Mouse (Mus musculus): Measurements from ENCODE around the gene Themis3. TPM values are rescaled to one million over a fixed set of nuclear protein-coding genes. Genes with fewer than 3 reads are reported as not detected.
A peak's percentile ranks its signal among the peaks of the same experiment; 100 is the strongest.

The Themis3 gene
- polyA plus RNA-seq, 1 experiment from 2014 or later: not detected

- H3K4me2 ChIP-seq: peak within 1 kb of the TSS; percentile 73
- 10% methylated on average over 59 of the region's 71 CpGs for WGBS
- ATAC-seq (replicated peaks; ENCODE audit: low FRiP score): peak; percentile 92
- H3K9ac ChIP-seq (ENCODE audit: low read depth, low read length): peak within 1 kb of the TSS; percentile 93
- H3K36me3 ChIP-seq (ENCODE audit: control insufficient read depth, insufficient read depth, low read length): no peaks in the 10 kb centered on the region
- peak; percentile 86 for DNase-seq (ENCODE audit: low spot score)
- peak within 1 kb of the TSS; percentile 92 for H3K4me3 ChIP-seq (ENCODE audit: low read depth, low read length)
- no peaks in the 10 kb centered on the region for H3K27me3 ChIP-seq (replicated peaks; ENCODE audit: control insufficient read depth, insufficient read depth, low read length)
- peak within 1 kb of the TSS; percentile 22; the same call in 1 of the 2 replicates for H3K27ac ChIP-seq (ENCODE audit: low read depth, low read length)
- no peaks in the 10 kb centered on the region for H3K9me3 ChIP-seq (ENCODE audit: control insufficient read depth, low read length)
- no peaks in the 10 kb centered on the region; the same call in 1 of the 2 replicates for H3K4me1 ChIP-seq (replicated peaks; ENCODE audit: control insufficient read depth, insufficient read depth, low read length)
These were observed 74.6 kb downstream of the Themis3 start, which contains the start of gene Rab12 for GRCm38 (mm10) chr17:66519554-66520553. Gene Rab12, minus strand, starts transcription at chr17:66519729.

DNA sequence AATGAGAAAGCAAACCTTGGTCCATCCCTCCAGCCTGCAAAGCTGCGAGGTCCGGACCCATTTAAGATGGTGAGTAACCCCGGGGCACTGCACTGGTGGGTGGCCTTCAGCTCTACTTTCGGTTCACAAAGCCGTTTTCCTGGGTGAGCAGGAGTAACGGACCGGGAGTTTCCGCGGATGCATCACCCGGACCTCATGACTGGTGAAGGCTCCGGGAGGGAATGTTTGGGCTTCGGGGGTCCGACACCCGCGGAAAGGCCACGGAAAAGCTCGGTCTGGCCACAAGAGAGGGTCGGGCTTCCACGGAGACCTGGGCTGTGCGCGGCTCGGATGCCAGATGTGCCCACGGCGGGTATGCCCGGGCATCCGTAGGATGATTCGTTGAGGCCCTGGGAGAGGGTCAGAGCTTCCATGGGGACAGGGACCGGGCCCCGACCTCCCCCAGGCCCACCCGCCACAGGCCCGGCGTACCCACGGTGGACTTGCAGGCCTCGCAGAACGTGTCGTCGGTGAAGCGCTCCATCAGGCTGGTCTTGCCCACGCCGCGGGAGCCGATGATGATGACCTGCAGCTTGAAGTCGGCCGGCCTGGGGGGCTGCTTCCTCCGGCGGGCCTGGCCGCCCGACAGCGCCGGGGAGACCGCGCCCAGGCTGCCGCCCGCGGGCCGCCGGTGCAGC, 75.4 kb downstream of the Themis3 start:
- peak; percentile 54 for ATAC-seq (replicated peaks; ENCODE audit: low FRiP score)
- Histone ChIP-seq H3K27me3 (replicated peaks; ENCODE audit: control insufficient read depth, insufficient read depth, low read length) (no peaks in the 10 kb centered on the region), H3K27ac (ENCODE audit: low read depth, low read length) (peak overlapping the region; percentile 22; the same call in 1 of the 2 replicates)

DNA sequence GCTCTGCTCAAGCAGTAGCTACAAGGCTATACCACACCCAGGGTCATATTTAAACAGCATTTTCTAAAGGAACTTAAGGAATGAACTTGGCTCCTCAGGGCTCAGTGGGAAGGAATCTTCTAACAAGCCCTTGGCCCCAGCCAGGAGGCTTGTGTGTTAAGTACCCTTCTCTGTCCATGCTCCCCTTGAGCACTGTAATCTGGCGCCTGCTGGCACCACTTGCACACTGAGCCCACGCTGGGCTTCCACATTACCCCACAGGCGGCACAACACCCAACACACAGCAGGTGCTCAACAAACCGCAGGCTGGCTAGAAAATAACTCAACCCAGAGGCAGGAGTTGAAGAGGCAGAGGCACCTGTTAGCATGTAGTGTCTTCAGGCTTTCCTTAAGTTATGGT, 77.5 kb downstream of the Themis3 start:
- Histone ChIP-seq H3K4me1 (replicated peaks; ENCODE audit: control insufficient read depth, insufficient read depth, low read length) (no peaks in the 10 kb centered on the region; the same call in 1 of the 2 replicates), H3K4me2 (no peak overlapping the region), H3K4me3 (ENCODE audit: low read depth, low read length) (no peak overlapping the region), H3K9ac (ENCODE audit: low read depth, low read length) (no peak overlapping the region), H3K27me3 (replicated peaks; ENCODE audit: control insufficient read depth, insufficient read depth, low read length) (no peaks in the 10 kb centered on the region), H3K36me3 (ENCODE audit: control insufficient read depth, insufficient read depth, low read length) (no peaks in the 10 kb centered on the region), H3K9me3 (ENCODE audit: control insufficient read depth, low read length) (no peaks in the 10 kb centered on the region), H3K27ac (ENCODE audit: low read depth, low read length) (no peak overlapping the region)
- DNase-seq (ENCODE audit: low spot score) (no peak), ATAC-seq (replicated peaks; ENCODE audit: low FRiP score) (no peak)
- 89% methylated on average over 4 of the region's 4 CpGs for WGBS

More for the DNA sequence above, 75.4 kb downstream of the Themis3 start:
- Histone ChIP-seq H3K4me1 (replicated peaks; ENCODE audit: control insufficient read depth, insufficient read depth, low read length) (no peaks in the 10 kb centered on the region; the same call in 1 of the 2 replicates), H3K9me3 (ENCODE audit: control insufficient read depth, low read length) (no peaks in the 10 kb centered on the region), H3K36me3 (ENCODE audit: control insufficient read depth, insufficient read depth, low read length) (no peaks in the 10 kb centered on the region), H3K9ac (ENCODE audit: low read depth, low read length) (peak overlapping the region; percentile 93), H3K4me2 (peak overlapping the region; percentile 73), H3K4me3 (ENCODE audit: low read depth, low read length) (peak overlapping the region; percentile 92)
- WGBS: under 1% methylated on average over 57 of the region's 57 CpGs
- peak; percentile 57 for DNase-seq (ENCODE audit: low spot score)

DNA sequence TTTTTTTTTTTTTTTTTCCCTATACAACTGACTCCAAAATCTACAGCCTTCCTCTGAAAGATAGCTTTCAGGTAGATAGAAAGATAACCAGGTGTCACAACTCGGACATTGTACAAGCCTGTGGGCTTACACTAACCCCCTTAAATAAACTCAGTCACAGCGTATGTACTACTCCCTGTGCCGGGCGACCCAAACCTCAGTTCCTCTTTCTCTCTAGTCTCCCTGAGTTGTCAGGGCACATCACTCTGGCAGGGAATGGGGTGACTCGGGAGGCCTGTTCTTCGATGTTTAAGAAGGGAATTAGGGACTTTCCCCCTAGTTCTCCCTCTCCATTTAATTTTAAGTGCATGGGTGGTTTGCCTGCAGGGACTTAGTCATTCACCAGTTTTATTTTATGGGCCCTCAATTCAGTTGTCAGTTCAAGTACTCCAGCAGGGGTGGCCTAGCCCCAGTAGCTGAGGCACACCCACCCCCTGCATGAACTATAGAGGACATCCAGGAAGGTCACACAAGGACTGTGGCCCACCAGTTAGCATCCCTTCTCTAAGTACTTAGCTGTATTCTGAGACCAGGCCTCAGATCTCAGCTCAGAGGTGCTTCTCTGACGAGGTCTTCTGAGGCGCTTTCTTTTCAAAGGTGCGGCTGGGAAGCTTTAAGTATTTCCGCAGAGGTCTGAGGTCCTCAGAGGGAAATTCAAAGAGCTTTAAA, 80.0 kb downstream of the Themis3 start:
- H3K4me3 ChIP-seq (ENCODE audit: low read depth, low read length): no peak overlapping the region
- H3K4me2 ChIP-seq: no peak overlapping the region
- no peaks in the 10 kb centered on the region for H3K9me3 ChIP-seq (ENCODE audit: control insufficient read depth, low read length)
- no peaks in the 10 kb centered on the region for H3K36me3 ChIP-seq (ENCODE audit: control insufficient read depth, insufficient read depth, low read length)
- DNase-seq (ENCODE audit: low spot score): no peak
- no peak overlapping the region for H3K9ac ChIP-seq (ENCODE audit: low read depth, low read length)
- H3K27ac ChIP-seq (ENCODE audit: low read depth, low read length): no peak overlapping the region
- H3K27me3 ChIP-seq (replicated peaks; ENCODE audit: control insufficient read depth, insufficient read depth, low read length): no peaks in the 10 kb centered on the region
- no peak for ATAC-seq (replicated peaks; ENCODE audit: low FRiP score)
- peaks cover 5% of the 10 kb centered on the region for H3K4me1 ChIP-seq (replicated peaks; ENCODE audit: control insufficient read depth, insufficient read depth, low read length)
- WGBS: 69% methylated on average over 10 of the region's 10 CpGs

- H3K27me3 ChIP-seq (replicated peaks; ENCODE audit: control insufficient read depth, insufficient read depth, low read length): no peaks in the 10 kb centered on the region
- no peaks in the 10 kb centered on the region for H3K9me3 ChIP-seq (ENCODE audit: control insufficient read depth, low read length)
- H3K9ac ChIP-seq (ENCODE audit: low read depth, low read length): no peak overlapping the region
- WGBS: 78% methylated on average over 15 of the region's 15 CpGs
- ATAC-seq (replicated peaks; ENCODE audit: low FRiP score) (0 out of 2 replicates have a peak, but pooled peaks have one; percentile 21), DNase-seq (ENCODE audit: low spot score) (no peak)
- H3K4me2 ChIP-seq: no peak overlapping the region
- H3K4me1 ChIP-seq (replicated peaks; ENCODE audit: control insufficient read depth, insufficient read depth, low read length): peaks cover 5% of the 10 kb centered on the region
- H3K4me3 ChIP-seq (ENCODE audit: low read depth, low read length): no peak overlapping the region
- H3K27ac ChIP-seq (ENCODE audit: low read depth, low read length): no peak overlapping the region
- 0 out of 2 replicates have a peak, but pooled peaks cover 2% of the 10 kb centered on the region for H3K36me3 ChIP-seq (ENCODE audit: control insufficient read depth, insufficient read depth, low read length)
These were observed 82.0 kb downstream of the Themis3 start for GRCm38 (mm10) chr17:66512202-66512956.

DNA sequence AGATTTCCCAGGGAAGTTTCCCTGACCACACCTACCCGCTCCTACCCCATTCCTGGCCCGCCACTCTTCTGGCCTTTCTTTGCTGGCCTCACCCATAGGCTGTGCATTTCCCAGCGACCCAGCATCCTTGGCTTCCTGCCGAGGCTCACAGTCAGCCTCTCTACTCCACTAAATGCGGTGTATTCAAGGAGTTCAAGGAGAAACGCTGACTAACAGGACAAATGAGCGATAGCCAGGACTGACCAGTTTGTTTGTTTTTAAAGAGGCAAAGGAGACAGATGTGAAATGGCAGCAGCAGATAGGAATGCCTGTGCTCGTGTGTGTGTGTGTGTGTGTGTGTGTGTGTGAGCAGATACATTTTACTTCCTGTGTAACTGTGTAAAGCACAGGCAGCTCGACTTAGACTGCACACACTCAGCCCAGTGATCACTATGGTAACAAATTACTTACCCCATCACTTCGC, 84.2 kb downstream of the Themis3 start:
- Histone ChIP-seq H3K9me3 (ENCODE audit: control insufficient read depth, low read length) (no peaks in the 10 kb centered on the region), H3K9ac (ENCODE audit: low read depth, low read length) (no peak overlapping the region), H3K36me3 (ENCODE audit: control insufficient read depth, insufficient read depth, low read length) (peaks cover 2% of the 10 kb centered on the region; the same call in 1 of the 2 replicates), H3K4me3 (ENCODE audit: low read depth, low read length) (no peak overlapping the region), H3K4me1 (replicated peaks; ENCODE audit: control insufficient read depth, insufficient read depth, low read length) (peaks cover 5% of the 10 kb centered on the region), H3K4me2 (no peak overlapping the region), H3K27me3 (replicated peaks; ENCODE audit: control insufficient read depth, insufficient read depth, low read length) (no peaks in the 10 kb centered on the region), H3K27ac (ENCODE audit: low read depth, low read length) (peak overlapping the region; percentile 19; the same call in 1 of the 2 replicates)
- ATAC-seq (replicated peaks; ENCODE audit: low FRiP score): peak; percentile 32; the same call in 1 of the 2 replicates
- no peak for DNase-seq (ENCODE audit: low spot score)
- 48% methylated on average over 10 of the region's 10 CpGs for WGBS

DNA sequence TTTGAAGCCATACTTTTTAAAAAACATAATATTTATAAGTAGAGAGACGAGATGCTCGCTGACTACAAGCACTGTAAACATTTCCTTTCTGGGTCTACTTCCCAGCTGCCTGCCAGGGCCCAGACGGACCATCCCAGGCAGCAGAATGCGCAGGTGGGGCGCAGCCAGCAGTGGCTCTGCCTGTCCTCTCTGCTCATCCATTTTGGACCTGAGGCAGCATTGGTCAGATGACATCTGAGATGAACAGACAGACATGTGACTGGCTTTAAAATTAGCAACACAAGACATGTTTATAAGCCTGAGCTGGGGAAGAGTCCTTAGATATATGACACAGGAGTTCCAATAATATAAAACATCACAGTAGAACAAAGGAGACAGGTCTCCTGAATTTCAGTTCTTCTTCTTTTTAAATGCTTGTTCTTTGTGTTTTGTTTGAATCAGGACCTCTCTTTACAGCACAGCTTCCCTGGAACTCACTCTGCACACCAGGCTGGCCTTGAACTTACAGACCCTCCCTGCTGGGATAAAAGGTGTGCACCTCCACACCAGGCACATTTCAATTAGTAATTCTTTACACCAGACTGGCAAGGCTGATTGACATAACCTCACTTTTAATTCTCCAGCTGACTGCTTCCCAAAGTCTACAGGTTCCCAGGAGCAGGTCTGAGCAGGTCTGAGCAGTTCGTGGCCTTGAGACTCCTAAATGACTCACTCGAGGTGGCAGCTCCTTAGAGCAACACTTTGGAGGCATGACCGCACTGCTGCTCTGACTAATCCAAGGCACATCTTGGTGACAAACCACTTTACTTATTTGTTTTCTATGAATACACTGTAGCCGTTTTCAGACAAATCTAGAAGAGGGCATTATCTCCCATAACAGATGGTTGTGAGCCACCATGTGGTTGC, 87.1 kb downstream of the Themis3 start:
- H3K27ac ChIP-seq (ENCODE audit: low read depth, low read length): no peak overlapping the region
- peaks cover 5% of the 10 kb centered on the region for H3K4me1 ChIP-seq (replicated peaks; ENCODE audit: control insufficient read depth, insufficient read depth, low read length)
- no peak overlapping the region for H3K4me3 ChIP-seq (ENCODE audit: low read depth, low read length)
- H3K9ac ChIP-seq (ENCODE audit: low read depth, low read length): no peak overlapping the region
- no peak for DNase-seq (ENCODE audit: low spot score)
- H3K27me3 ChIP-seq (replicated peaks; ENCODE audit: control insufficient read depth, insufficient read depth, low read length): no peaks in the 10 kb centered on the region
- 85% methylated on average over 9 of the region's 9 CpGs for WGBS
- peaks cover 11% of the 10 kb centered on the region for H3K36me3 ChIP-seq (ENCODE audit: control insufficient read depth, insufficient read depth, low read length)
- ATAC-seq (replicated peaks; ENCODE audit: low FRiP score): no peak
- H3K9me3 ChIP-seq (ENCODE audit: control insufficient read depth, low read length): no peaks in the 10 kb centered on the region
- H3K4me2 ChIP-seq: no peak overlapping the region
